ENCODE assay signal across 25 mouse cellular contexts in the genomic region with DNA sequence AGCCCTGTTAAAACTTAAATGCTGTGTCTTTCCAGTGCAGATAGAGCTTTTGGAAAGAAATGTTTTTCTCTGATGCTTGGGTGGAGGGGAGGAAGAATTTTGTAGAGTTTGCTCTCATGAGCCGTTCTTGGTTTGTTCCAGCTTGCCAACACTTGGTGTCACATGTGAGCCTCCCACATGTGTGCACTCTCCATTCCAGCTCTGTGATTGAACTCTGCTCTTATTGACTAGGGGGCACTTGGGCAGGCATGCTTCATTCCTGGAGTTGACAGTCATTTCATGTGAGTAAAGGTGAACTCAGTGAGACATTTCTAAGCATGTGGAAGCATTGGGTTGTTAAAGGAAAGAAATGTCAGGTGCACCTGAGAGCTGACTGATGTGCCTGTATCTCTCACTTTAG. TPM values are rescaled to one million over a fixed set of nuclear protein-coding genes. Genes with fewer than 3 reads are reported as not detected.
DNase-seq lines count a peak whose midpoint lies in the region; ATAC-seq lines count a peak whose summit lies in the region.
"Had no signal": no experiment of that assay in that cellular context is flagged by ENCODE, and none has a peak within 500 bp of the region (broad histone marks: within the 10 kb centered on the region; RNA-seq: fewer than 3 reads in every experiment).

No protein-coding gene starts in this region.

- peaks cover 51% of the 10 kb centered on the region for H3K36me3 ChIP-seq in kidney, embryonic 14.5 days (ENCODE audit: control insufficient read depth, insufficient read depth, low read length)
- peaks cover 57% of the 10 kb centered on the region for H3K36me3 ChIP-seq in liver, embryonic 12.5 days

- H3K4me2 ChIP-seq in kidney, embryonic 14.5 days (replicated peaks; ENCODE audit: low read depth, low read length) = no peak overlapping the region
- no peak overlapping the region for H3K4me2 ChIP-seq in liver, embryonic 12.5 days
- H3K4me2 ChIP-seq: forebrain, embryonic 13.5 days; heart, embryonic 15.5 days; hindbrain, embryonic 14.5 days; limb, embryonic 15.5 days; lung, embryonic 15.5 days had no signal

- 0 out of 2 replicates have a peak, but pooled peaks cover 3% of the 10 kb centered on the region for H3K4me1 ChIP-seq in kidney, embryonic 14.5 days (ENCODE audit: control insufficient read depth, insufficient read depth, low read length)
- peaks cover 46% of the 10 kb centered on the region for H3K4me1 ChIP-seq in liver, embryonic 12.5 days

- no peak overlapping the region; the same call in 1 of the 2 replicates for H3K9ac ChIP-seq in kidney, embryonic 14.5 days (ENCODE audit: low read depth, low read length)
- no peak overlapping the region for H3K9ac ChIP-seq in liver, embryonic 12.5 days
- H3K9ac ChIP-seq: forebrain, embryonic 13.5 days; heart, embryonic 15.5 days; hindbrain, embryonic 14.5 days; limb, embryonic 15.5 days; lung, embryonic 15.5 days had no signal

- H3K4me3 ChIP-seq in kidney, embryonic 14.5 days (ENCODE audit: low read length) = no peak overlapping the region
- H3K4me3 ChIP-seq in liver, embryonic 12.5 days = no peak overlapping the region
- H3K4me3 ChIP-seq: forebrain, embryonic 13.5 days; heart, embryonic 15.5 days; limb, embryonic 10.5 days; limb, embryonic 15.5 days; lung, embryonic 15.5 days; midbrain, embryonic 10.5 days had no signal

- WGBS in kidney, embryonic 14.5 days = 31% methylated on average over 1 of the region's 1 CpGs
- WGBS in liver, embryonic 12.5 days (ENCODE audit: insufficient replicate concordance) = 58% methylated on average over 1 of the region's 1 CpGs

- DNase-seq in kidney, adult 11 months = peak; percentile 33
- no peak for DNase-seq in liver
- peak; percentile 39 to 48 for DNase-seq in kidney, postnatal 36 days
- no peak for DNase-seq in adrenal gland, adult 8-10 months
- no peak for DNase-seq in right cerebral cortex, adult 18-20 months
- no peak for DNase-seq in layer of hippocampus, adult 11-12 months (ENCODE audit: low spot score)
- DNase-seq: adrenal gland, postnatal 10 days; cerebellum, adult 9-10 months; cerebellum, postnatal 36 days; gastrocnemius, postnatal 10 days; spleen, adult 18-20 months; thymus, adult 18-20 months; thymus, postnatal 25 days had no signal

- ATAC-seq in kidney, embryonic 14.5 days (ENCODE audit: low FRiP score, low TSS enrichment) = no peak
- no peak for ATAC-seq in liver, embryonic 12.5 days
- ATAC-seq: activated CD4-positive, CD25-positive, alpha-beta regulatory T cell, adult 4 months; forebrain, embryonic 13.5 days; midbrain, embryonic 16.5 days had no signal

- H3K9me3 ChIP-seq in kidney, embryonic 14.5 days (ENCODE audit: control insufficient read depth, low read length) = no peaks in the 10 kb centered on the region
- no peaks in the 10 kb centered on the region for H3K9me3 ChIP-seq in liver, embryonic 12.5 days (replicated peaks)
- H3K9me3 ChIP-seq: forebrain, embryonic 13.5 days; heart, embryonic 15.5 days; limb, embryonic 10.5 days; limb, embryonic 15.5 days; lung, embryonic 15.5 days; midbrain, embryonic 10.5 days had no signal

- no peaks in the 10 kb centered on the region for H3K27me3 ChIP-seq in kidney, embryonic 14.5 days (ENCODE audit: control insufficient read depth, insufficient read depth, low read length)
- H3K27me3 ChIP-seq in liver, embryonic 12.5 days (replicated peaks) = no peaks in the 10 kb centered on the region
- H3K27me3 ChIP-seq: forebrain, embryonic 13.5 days; heart, embryonic 15.5 days; limb, embryonic 15.5 days; lung, embryonic 15.5 days had no signal

- no peak overlapping the region for H3K27ac ChIP-seq in kidney, embryonic 14.5 days (ENCODE audit: low read depth, low read length)
- H3K27ac ChIP-seq in liver, embryonic 12.5 days = peak overlapping the region; percentile 9; the same call in 1 of the 2 replicates
- H3K27ac ChIP-seq: forebrain, embryonic 13.5 days; heart, embryonic 15.5 days; hindbrain, embryonic 14.5 days; limb, embryonic 10.5 days; limb, embryonic 15.5 days; lung, embryonic 15.5 days; midbrain, embryonic 10.5 days; stomach, postnatal 0 days had no signal

RNA-seq across cellular contexts. Expression of gene Gnl3, which starts 3.6 kb away (rescaled TPM):
- 146 and 166 TPM in 2 replicates for polyA plus RNA-seq in kidney, embryonic 14.5 days (2014; fragmentation: Nextera tagmentation; extraction: Ambion mirVana)
- polyA plus RNA-seq in liver, embryonic 12.5 days (2016; fragmentation: Nextera tagmentation; extraction: Ambion mirVana) = 156 and 166 TPM in 2 replicates
- 10 to 100 TPM; 69.1 to 99.4 (median 83.9) TPM for total RNA-seq in adrenal gland, adult 8-10 months (2022)

RNA-seq across cellular contexts. Expression of gene Pbrm1, which starts 3.6 kb away (rescaled TPM):
- polyA plus RNA-seq in kidney, embryonic 14.5 days (2014; fragmentation: Nextera tagmentation; extraction: Ambion mirVana) = 104 and 116 TPM in 2 replicates
- polyA plus RNA-seq in liver, embryonic 12.5 days (2016; fragmentation: Nextera tagmentation; extraction: Ambion mirVana) = 94.9 and 95.8 TPM in 2 replicates
- 10 to 100 TPM; 52.9 to 66.2 (median 61.2) TPM for total RNA-seq in adrenal gland, adult 8-10 months (2022)

RNA-seq across cellular contexts. Expression of gene Spcs1, which starts 21.1 kb away (rescaled TPM):
- 350 and 462 TPM in 2 replicates for polyA plus RNA-seq in kidney, embryonic 14.5 days (2014; fragmentation: Nextera tagmentation; extraction: Ambion mirVana)
- 296 and 308 TPM in 2 replicates for polyA plus RNA-seq in liver, embryonic 12.5 days (2016; fragmentation: Nextera tagmentation; extraction: Ambion mirVana)
- 100 to 1,000 TPM; 232 to 268 (median 251) TPM for total RNA-seq in adrenal gland, adult 8-10 months (2022)

RNA-seq across cellular contexts. Expression of gene Glt8d1, which starts 21.4 kb away (rescaled TPM):
- polyA plus RNA-seq in kidney, embryonic 14.5 days (2014; fragmentation: Nextera tagmentation; extraction: Ambion mirVana) = 66.5 and 72.9 TPM in 2 replicates
- polyA plus RNA-seq in liver, embryonic 12.5 days (2016; fragmentation: Nextera tagmentation; extraction: Ambion mirVana) = 23.5 and 23.9 TPM in 2 replicates
- 10 to 100 TPM; 50.0 to 90.5 (median 70.5) TPM for total RNA-seq in adrenal gland, adult 8-10 months (2022)

Comparison
In these comparisons a context has a peak if more than half of its experiments do, and no peak if none do; other contexts are left out.
1. DNase-seq: peak in kidney, adult 11 months (single experiment) and kidney, postnatal 36 days (2 of 2); none in liver (single experiment), adrenal gland, adult 8-10 months (single experiment), right cerebral cortex, adult 18-20 months (single experiment) and layer of hippocampus, adult 11-12 months (single experiment).